Mouse (Mus musculus): Measurements from ENCODE around the gene Ddx19a. TPM values are rescaled to one million over a fixed set of nuclear protein-coding genes. Genes with fewer than 3 reads are reported as not detected.
A peak's percentile ranks its signal among the peaks of the same experiment; 100 is the strongest.
"Not testable (repeated sequence)": the region's sequence is repeated elsewhere in the genome, so short reads cannot be mapped to it uniquely, and the experiment has no call there.

Gene Ddx19a
- polyA plus RNA-seq, 1 experiment from 2014 or later = 13.3 TPM

GRCm38 (mm10) chr8:110996641-110997430, 764 bp downstream of the Ddx19a start:
- H3K4me1 ChIP-seq (replicated peaks; ENCODE audit: insufficient read depth, low read length) = no peaks in the 10 kb centered on the region
- H3K27me3 ChIP-seq (ENCODE audit: insufficient read depth, low read length) = no peaks in the 10 kb centered on the region
- peak overlapping the region; percentile 92 for H3K27ac ChIP-seq
- DNase-seq (ENCODE audit: low spot score) (peak; percentile 17), ATAC-seq (replicated peaks; ENCODE audit: low FRiP score, low read depth) (no peak)
- 34% methylated on average over 16 of the region's 16 CpGs for WGBS
- H3K4me3 ChIP-seq (replicated peaks; ENCODE audit: low read depth, low read length) = peak overlapping the region; percentile 92
- TF ChIP-seq CTCF (IDR thresholded peaks at IDR 0.05; ENCODE audit: low read depth) = no peak
- H3K9me3 ChIP-seq (replicated peaks; ENCODE audit: low read length) = no peaks in the 10 kb centered on the region
- no peaks in the 10 kb centered on the region; the same call in 1 of the 2 replicates for H3K36me3 ChIP-seq (ENCODE audit: insufficient read depth, low read length)
- peak overlapping the region; percentile 90 for H3K9ac ChIP-seq (ENCODE audit: low read depth, low read length)
- H3K4me2 ChIP-seq (ENCODE audit: low read length) = peak overlapping the region; percentile 80

DNA sequence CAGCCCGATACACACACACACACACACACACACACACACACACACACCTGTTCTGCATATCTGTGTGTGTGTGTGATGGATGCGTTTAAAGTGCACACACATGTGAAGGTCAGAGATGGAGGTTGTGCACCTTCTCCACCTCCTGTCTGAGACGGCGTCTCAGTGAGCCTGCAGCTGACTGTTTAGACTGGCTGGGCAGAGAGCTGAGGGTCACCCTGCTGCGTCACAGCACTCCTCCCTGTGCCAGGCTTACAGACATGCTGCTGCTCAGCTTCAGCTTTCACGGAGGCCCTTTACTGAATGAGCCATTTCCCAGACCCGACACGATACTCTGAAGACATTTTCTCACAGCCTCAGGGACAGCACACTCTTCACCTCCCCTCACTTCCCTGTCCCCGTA, 7.6 kb downstream of the Ddx19a start:
- DNase-seq (ENCODE audit: low spot score) = no peak
- Histone ChIP-seq H3K36me3 (ENCODE audit: insufficient read depth, low read length) (peaks cover 41% of the 10 kb centered on the region), H3K9ac (ENCODE audit: low read depth, low read length) (no peak overlapping the region), H3K27ac (no peak overlapping the region), H3K4me3 (replicated peaks; ENCODE audit: low read depth, low read length) (no peak overlapping the region), H3K27me3 (ENCODE audit: insufficient read depth, low read length) (no peaks in the 10 kb centered on the region), H3K9me3 (replicated peaks; ENCODE audit: low read length) (no peaks in the 10 kb centered on the region), H3K4me2 (ENCODE audit: low read length) (no peak overlapping the region), H3K4me1 (replicated peaks; ENCODE audit: insufficient read depth, low read length) (no peaks in the 10 kb centered on the region)
- 91% methylated on average over 9 of the region's 9 CpGs for WGBS
- ATAC-seq (replicated peaks; ENCODE audit: low FRiP score, low read depth) = no peak
- TF ChIP-seq CTCF (IDR thresholded peaks at IDR 0.05; ENCODE audit: low read depth) = no peak

GRCm38 (mm10) chr8:110987805-110988744, 9.5 kb downstream of the Ddx19a start:
- ATAC-seq (replicated peaks; ENCODE audit: low FRiP score, low read depth) = no peak
- no peak for TF ChIP-seq CTCF (IDR thresholded peaks at IDR 0.05; ENCODE audit: low read depth)
- Histone ChIP-seq H3K36me3 (ENCODE audit: insufficient read depth, low read length) (peaks cover 52% of the 10 kb centered on the region), H3K9ac (ENCODE audit: low read depth, low read length) (no peak overlapping the region), H3K27me3 (ENCODE audit: insufficient read depth, low read length) (no peaks in the 10 kb centered on the region), H3K9me3 (replicated peaks; ENCODE audit: low read length) (no peaks in the 10 kb centered on the region), H3K27ac (no peak overlapping the region), H3K4me2 (ENCODE audit: low read length) (no peak overlapping the region), H3K4me1 (replicated peaks; ENCODE audit: insufficient read depth, low read length) (no peaks in the 10 kb centered on the region), H3K4me3 (replicated peaks; ENCODE audit: low read depth, low read length) (no peak overlapping the region)
- WGBS = 80% methylated on average over 8 of the region's 8 CpGs
- no peak for DNase-seq (ENCODE audit: low spot score)

GRCm38 (mm10) chr8:110981304-110981703, 16.3 kb downstream of the Ddx19a start:
- Histone ChIP-seq H3K36me3 (ENCODE audit: insufficient read depth, low read length) (peaks cover 47% of the 10 kb centered on the region), H3K27ac (no peak overlapping the region), H3K9ac (ENCODE audit: low read depth, low read length) (no peak overlapping the region), H3K9me3 (replicated peaks; ENCODE audit: low read length) (no peaks in the 10 kb centered on the region), H3K4me1 (replicated peaks; ENCODE audit: insufficient read depth, low read length) (no peaks in the 10 kb centered on the region), H3K27me3 (ENCODE audit: insufficient read depth, low read length) (no peaks in the 10 kb centered on the region), H3K4me3 (replicated peaks; ENCODE audit: low read depth, low read length) (no peak overlapping the region), H3K4me2 (ENCODE audit: low read length) (no peak overlapping the region)
- TF ChIP-seq CTCF (IDR thresholded peaks at IDR 0.05; ENCODE audit: low read depth) = no peak
- DNase-seq (ENCODE audit: low spot score) = no peak
- ATAC-seq (replicated peaks; ENCODE audit: low FRiP score, low read depth) = no peak
- 83% methylated on average over 2 of the region's 2 CpGs for WGBS

- not testable (repeated sequence) for H3K27me3 ChIP-seq (ENCODE audit: insufficient read depth, low read length); H3K4me2 ChIP-seq (ENCODE audit: low read length); H3K4me1 ChIP-seq (replicated peaks; ENCODE audit: insufficient read depth, low read length); H3K27ac ChIP-seq; H3K9me3 ChIP-seq (replicated peaks; ENCODE audit: low read length); DNase-seq (ENCODE audit: low spot score); H3K9ac ChIP-seq (ENCODE audit: low read depth, low read length); ATAC-seq (replicated peaks; ENCODE audit: low FRiP score, low read depth); H3K4me3 ChIP-seq (replicated peaks; ENCODE audit: low read depth, low read length)
- WGBS = 80% methylated on average over 2 of the region's 2 CpGs
- H3K36me3 ChIP-seq (ENCODE audit: insufficient read depth, low read length) = peaks cover 41% of the 10 kb centered on the region
These were observed 19.6 kb downstream of the Ddx19a start for GRCm38 (mm10) chr8:110977987-110978386.

DNA sequence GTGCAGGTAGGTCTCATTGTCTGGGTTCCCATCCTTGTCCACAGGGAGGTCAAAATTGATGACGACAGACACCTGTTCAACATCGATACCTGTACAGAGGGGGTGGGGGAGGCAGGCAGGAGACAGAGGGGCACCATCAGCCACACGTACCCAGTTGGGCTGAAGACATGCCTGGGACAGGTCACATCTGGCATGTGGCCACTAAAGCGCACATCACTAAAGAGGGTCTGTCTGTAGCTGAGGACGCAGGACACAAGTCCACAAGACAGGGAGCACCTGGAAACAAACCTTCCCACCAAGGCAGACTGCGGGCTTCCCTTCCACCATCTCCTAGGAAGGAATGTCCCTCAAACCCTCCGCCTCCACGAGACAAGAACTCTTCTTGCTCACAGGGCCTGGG, 21.1 kb downstream of the Ddx19a start:
- H3K9me3 ChIP-seq (replicated peaks; ENCODE audit: low read length); H3K4me1 ChIP-seq (replicated peaks; ENCODE audit: insufficient read depth, low read length); H3K4me3 ChIP-seq (replicated peaks; ENCODE audit: low read depth, low read length); DNase-seq (ENCODE audit: low spot score); H3K4me2 ChIP-seq (ENCODE audit: low read length); H3K9ac ChIP-seq (ENCODE audit: low read depth, low read length); H3K27ac ChIP-seq; H3K27me3 ChIP-seq (ENCODE audit: insufficient read depth, low read length): not testable (repeated sequence)
- ATAC-seq (replicated peaks; ENCODE audit: low FRiP score, low read depth) = peak; percentile 35; the same call in 1 of the 2 replicates
- 94% methylated on average over 8 of the region's 8 CpGs for WGBS
- H3K36me3 ChIP-seq (ENCODE audit: insufficient read depth, low read length) = peaks cover 30% of the 10 kb centered on the region
